Mouse (Mus musculus): ENCODE measurements at regions not wholly inside any gene's neighbourhood (a gene's known extent, or its start where the extent isn't known, plus 50 kb on each side); places are given as distances from the start of the nearest gene placed in this dataset.

DNA sequence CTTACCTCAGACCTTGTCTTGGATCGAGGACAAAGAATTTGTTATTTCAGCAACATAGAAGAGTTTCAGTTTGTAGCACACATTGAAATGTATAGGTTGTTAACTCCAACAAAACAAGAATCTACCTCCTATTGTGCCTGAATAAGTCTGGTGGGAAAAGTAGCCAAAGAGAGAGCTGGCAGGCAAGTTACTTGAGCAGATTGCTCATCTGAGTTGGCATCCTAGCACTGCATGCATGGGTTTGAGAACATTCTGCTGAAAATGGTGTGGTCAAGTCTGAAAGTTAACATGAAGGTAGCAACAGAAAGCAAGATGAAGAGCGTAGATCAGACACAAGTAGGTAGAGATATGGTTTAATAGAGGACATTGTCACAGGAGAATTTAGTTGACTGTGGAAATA, 587.5 kb downstream of the Bcl11a start:
- WGBS = 94% methylated on average over 2 of the region's 2 CpGs
- TF ChIP-seq CTCF (IDR thresholded peaks at IDR 0.05; ENCODE audit: low read depth) = no peak
- no peak for TF ChIP-seq EP300 (optimal IDR thresholded peaks at IDR 0.05)
- ATAC-seq (ENCODE audit: low FRiP score, low TSS enrichment) = no peak

GRCm38 (mm10) chr11:24671662-24672061, 593.8 kb downstream of the Bcl11a start:
- Histone ChIP-seq H3K4me2 (replicated peaks; ENCODE audit: low read depth) (no peak overlapping the region), H3K9ac (ENCODE audit: low read length) (no peak overlapping the region), H3K27ac (replicated peaks) (no peak overlapping the region), H3K27me3 (ENCODE audit: control insufficient read depth, insufficient read depth, low read length) (no peaks in the 10 kb centered on the region), H3K36me3 (ENCODE audit: control insufficient read depth, insufficient read depth, low read length) (no peaks in the 10 kb centered on the region), H3K4me3 (ENCODE audit: low read depth, low read length) (no peak overlapping the region), H3K9me3 (ENCODE audit: control insufficient read depth, low read length) (no peaks in the 10 kb centered on the region), H3K4me1 (replicated peaks; ENCODE audit: control insufficient read depth, insufficient read depth) (no peaks in the 10 kb centered on the region; the same call in 1 of the 2 replicates)
- no peak for TF ChIP-seq EP300 (optimal IDR thresholded peaks at IDR 0.05)
- TF ChIP-seq CTCF (IDR thresholded peaks at IDR 0.05; ENCODE audit: low read depth) = no peak
- WGBS = 91% methylated on average over 4 of the region's 4 CpGs
- no peak for ATAC-seq (ENCODE audit: low FRiP score, low TSS enrichment)
- no peak for DNase-seq (ENCODE audit: low spot score)

More for the DNA sequence above, 587.5 kb downstream of the Bcl11a start:
- no peak overlapping the region for H3K4me2 ChIP-seq (replicated peaks; ENCODE audit: low read depth)
- no peaks in the 10 kb centered on the region for H3K27me3 ChIP-seq (ENCODE audit: control insufficient read depth, insufficient read depth, low read length)
- H3K9ac ChIP-seq (ENCODE audit: low read length) = no peak overlapping the region
- no peak for DNase-seq (ENCODE audit: low spot score)
- H3K27ac ChIP-seq (replicated peaks) = no peak overlapping the region
- H3K9me3 ChIP-seq (ENCODE audit: control insufficient read depth, low read length) = no peaks in the 10 kb centered on the region
- H3K4me3 ChIP-seq (ENCODE audit: low read depth, low read length) = no peak overlapping the region
- no peaks in the 10 kb centered on the region for H3K36me3 ChIP-seq (ENCODE audit: control insufficient read depth, insufficient read depth, low read length)
- no peaks in the 10 kb centered on the region for H3K4me1 ChIP-seq (replicated peaks; ENCODE audit: control insufficient read depth, insufficient read depth)

- Histone ChIP-seq H3K36me3 (ENCODE audit: control insufficient read depth, insufficient read depth, low read length) (no peaks in the 10 kb centered on the region), H3K9me3 (ENCODE audit: control insufficient read depth, low read length) (no peaks in the 10 kb centered on the region), H3K4me1 (replicated peaks; ENCODE audit: control insufficient read depth, insufficient read depth) (no peaks in the 10 kb centered on the region; the same call in 1 of the 2 replicates), H3K9ac (ENCODE audit: low read length) (no peak overlapping the region), H3K27ac (replicated peaks) (no peak overlapping the region), H3K4me3 (ENCODE audit: low read depth, low read length) (no peak overlapping the region), H3K27me3 (ENCODE audit: control insufficient read depth, insufficient read depth, low read length) (no peaks in the 10 kb centered on the region), H3K4me2 (replicated peaks; ENCODE audit: low read depth) (no peak overlapping the region)
- ATAC-seq (ENCODE audit: low FRiP score, low TSS enrichment) = no peak
- DNase-seq (ENCODE audit: low spot score) = no peak
- TF ChIP-seq EP300 (optimal IDR thresholded peaks at IDR 0.05) = no peak
- TF ChIP-seq CTCF (IDR thresholded peaks at IDR 0.05; ENCODE audit: low read depth) = no peak
- 65% methylated on average over 7 of the region's 7 CpGs for WGBS
Observed at GRCm38 (mm10) chr11:24673248-24674207, 595.7 kb downstream of the Bcl11a start.

GRCm38 (mm10) chr11:24674208-24674571, 596.3 kb downstream of the Bcl11a start:
- ATAC-seq (ENCODE audit: low FRiP score, low TSS enrichment) (no peak), DNase-seq (ENCODE audit: low spot score) (no peak)
- H3K9ac ChIP-seq (ENCODE audit: low read length) = no peak overlapping the region
- TF ChIP-seq CTCF (IDR thresholded peaks at IDR 0.05; ENCODE audit: low read depth) = no peak
- no peak for TF ChIP-seq EP300 (optimal IDR thresholded peaks at IDR 0.05)
- no peak overlapping the region for H3K27ac ChIP-seq (replicated peaks)
- H3K27me3 ChIP-seq (ENCODE audit: control insufficient read depth, insufficient read depth, low read length) = no peaks in the 10 kb centered on the region
- no peaks in the 10 kb centered on the region; the same call in 1 of the 2 replicates for H3K4me1 ChIP-seq (replicated peaks; ENCODE audit: control insufficient read depth, insufficient read depth)
- no peaks in the 10 kb centered on the region for H3K36me3 ChIP-seq (ENCODE audit: control insufficient read depth, insufficient read depth, low read length)
- H3K4me3 ChIP-seq (ENCODE audit: low read depth, low read length) = no peak overlapping the region
- WGBS = 47% methylated on average over 4 of the region's 4 CpGs
- H3K9me3 ChIP-seq (ENCODE audit: control insufficient read depth, low read length) = no peaks in the 10 kb centered on the region
- no peak overlapping the region for H3K4me2 ChIP-seq (replicated peaks; ENCODE audit: low read depth)

GRCm38 (mm10) chr11:24677016-24677415, 599.2 kb downstream of the Bcl11a start:
- H3K27me3 ChIP-seq (ENCODE audit: control insufficient read depth, insufficient read depth, low read length) = no peaks in the 10 kb centered on the region
- H3K4me3 ChIP-seq (ENCODE audit: low read depth, low read length) = no peak overlapping the region
- DNase-seq (ENCODE audit: low spot score) (no peak), ATAC-seq (ENCODE audit: low FRiP score, low TSS enrichment) (no peak)
- 82% methylated on average over 4 of the region's 4 CpGs for WGBS
- H3K27ac ChIP-seq (replicated peaks) = no peak overlapping the region
- no peak overlapping the region for H3K9ac ChIP-seq (ENCODE audit: low read length)
- H3K9me3 ChIP-seq (ENCODE audit: control insufficient read depth, low read length) = no peaks in the 10 kb centered on the region
- TF ChIP-seq EP300 (optimal IDR thresholded peaks at IDR 0.05) (no peak), CTCF (IDR thresholded peaks at IDR 0.05; ENCODE audit: low read depth) (no peak)
- no peaks in the 10 kb centered on the region for H3K4me1 ChIP-seq (replicated peaks; ENCODE audit: control insufficient read depth, insufficient read depth)
- H3K36me3 ChIP-seq (ENCODE audit: control insufficient read depth, insufficient read depth, low read length) = no peaks in the 10 kb centered on the region
- no peak overlapping the region for H3K4me2 ChIP-seq (replicated peaks; ENCODE audit: low read depth)

DNA sequence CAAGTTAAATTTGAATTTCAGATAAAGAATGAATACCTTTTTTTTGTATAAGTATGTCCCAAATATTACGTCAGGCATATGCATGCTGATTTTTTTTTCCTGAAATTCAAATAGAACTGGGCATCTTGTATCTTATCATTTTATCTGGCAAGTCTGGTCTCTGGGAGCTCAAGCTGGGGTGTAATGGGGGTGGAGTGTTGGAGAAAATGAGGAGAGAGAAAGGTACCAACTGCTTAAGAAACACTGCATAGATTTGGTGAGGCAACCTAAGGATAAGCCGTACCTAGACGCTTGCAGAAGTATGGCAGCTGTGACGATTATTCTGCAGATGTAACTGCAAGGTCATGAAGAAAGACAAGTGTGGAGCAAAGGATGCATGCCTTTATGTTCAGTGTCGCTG, 601.7 kb downstream of the Bcl11a start:
- no peak overlapping the region for H3K9ac ChIP-seq (ENCODE audit: low read length)
- H3K4me1 ChIP-seq (replicated peaks; ENCODE audit: control insufficient read depth, insufficient read depth) = no peaks in the 10 kb centered on the region
- H3K27me3 ChIP-seq (ENCODE audit: control insufficient read depth, insufficient read depth, low read length) = no peaks in the 10 kb centered on the region
- DNase-seq (ENCODE audit: low spot score) (no peak), ATAC-seq (ENCODE audit: low FRiP score, low TSS enrichment) (no peak)
- no peak overlapping the region for H3K4me2 ChIP-seq (replicated peaks; ENCODE audit: low read depth)
- H3K27ac ChIP-seq (replicated peaks) = no peak overlapping the region
- no peaks in the 10 kb centered on the region for H3K9me3 ChIP-seq (ENCODE audit: control insufficient read depth, low read length)
- H3K4me3 ChIP-seq (ENCODE audit: low read depth, low read length) = no peak overlapping the region
- TF ChIP-seq CTCF (IDR thresholded peaks at IDR 0.05; ENCODE audit: low read depth) (no peak), EP300 (optimal IDR thresholded peaks at IDR 0.05) (no peak)
- WGBS = 89% methylated on average over 5 of the region's 5 CpGs
- no peaks in the 10 kb centered on the region for H3K36me3 ChIP-seq (ENCODE audit: control insufficient read depth, insufficient read depth, low read length)

Measured in stomach, postnatal 0 days (tissue).